Mouse (Mus musculus): ENCODE measurements around the gene Insc.

GRCm38 (mm10) chr7:114832257-114832940 lies 88.9 kb downstream of the Insc start:
- TF ChIP-seq CTCF (IDR thresholded peaks at IDR 0.05; ENCODE audit: borderline replicate concordance, extremely low read depth, insufficient read depth, insufficient read length): no peak
- no peak for TF ChIP-seq POLR2A (IDR thresholded peaks at IDR 0.05; ENCODE audit: borderline replicate concordance, extremely low read depth, insufficient read depth, insufficient read length, poor library complexity, severe bottlenecking)

Measured in brain, embryonic 14.5 days (tissue).